8 mouse cellular contexts compared by ENCODE assay signal in the genomic region with DNA sequence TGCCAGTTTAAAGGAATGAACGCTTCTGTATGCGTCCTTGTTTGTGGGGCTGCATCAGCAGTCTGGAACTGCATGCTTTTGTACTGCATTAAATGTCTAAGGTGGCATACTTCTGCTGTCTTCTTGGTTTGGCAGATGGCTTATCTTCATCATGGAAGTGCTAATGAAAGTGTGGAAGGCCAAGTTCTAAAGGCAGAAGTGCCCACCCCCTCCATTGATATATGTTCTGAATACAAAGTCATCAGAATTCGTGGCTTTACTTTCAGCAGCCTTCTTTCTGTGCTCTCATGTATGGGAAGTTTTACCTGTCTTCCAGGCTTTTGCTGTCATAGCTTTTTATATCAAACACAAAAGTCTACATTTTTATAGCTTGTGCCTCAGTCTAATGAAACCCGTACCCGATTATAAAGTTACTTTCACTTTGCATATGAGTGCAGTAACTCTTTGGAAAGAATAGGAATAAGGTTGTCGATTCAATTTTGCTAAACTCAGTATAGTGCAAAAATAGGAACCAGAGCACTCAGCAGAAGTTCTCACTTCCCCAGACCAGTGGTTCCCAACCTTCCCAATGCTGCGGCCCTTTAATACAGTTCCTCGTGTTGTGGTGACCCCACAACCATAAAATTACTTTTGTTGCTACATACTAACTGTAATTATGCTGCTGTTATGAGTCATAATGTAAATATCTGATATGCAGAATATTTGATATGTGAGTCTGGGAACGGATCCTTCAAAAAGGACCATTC. TPM values are rescaled to one million over a fixed set of nuclear protein-coding genes. Genes with fewer than 3 reads are reported as not detected.
DNase-seq lines count a peak whose midpoint lies in the region; ATAC-seq and TF ChIP-seq lines count a peak whose summit lies in the region.

No protein-coding gene starts in this region.

- H3K36me3 ChIP-seq in heart, adult 2 months (ENCODE audit: control insufficient read depth, insufficient read depth, low read length), result peaks cover 14% of the 10 kb centered on the region
- no peaks in the 10 kb centered on the region for H3K36me3 ChIP-seq in heart, embryonic 11.5 days (ENCODE audit: control insufficient read depth, insufficient read depth, low read length)
- no peaks in the 10 kb centered on the region for H3K36me3 ChIP-seq in C2C12 (ENCODE audit: control insufficient read depth, insufficient read depth)
- no peaks in the 10 kb centered on the region for H3K36me3 ChIP-seq in lung, postnatal 0 days (ENCODE audit: insufficient read depth, low read length)

- TF ChIP-seq POLR2A in heart, adult 2 months (IDR thresholded peaks at IDR 0.05; ENCODE audit: insufficient read depth, low read depth, low read length), result no peak

- TF ChIP-seq CTCF in heart, adult 2 months (IDR thresholded peaks at IDR 0.05), result no peak
- TF ChIP-seq CTCF in C2C12 (IDR thresholded peaks at IDR 0.05; ENCODE audit: control insufficient read depth, insufficient read depth, insufficient read length), result no peak
- no peak for TF ChIP-seq CTCF in lung, postnatal 0 days (IDR thresholded peaks at IDR 0.05)

- no peak for TF ChIP-seq EP300 in heart, adult 2 months (IDR thresholded peaks at IDR 0.05; ENCODE audit: insufficient read depth, low read depth, low read length)
- TF ChIP-seq EP300 in lung, postnatal 0 days (IDR thresholded peaks at IDR 0.05), result no peak

- no peaks in the 10 kb centered on the region for H3K27me3 ChIP-seq in heart, adult 2 months (ENCODE audit: control insufficient read depth, insufficient read depth, low read length)
- no peaks in the 10 kb centered on the region for H3K27me3 ChIP-seq in heart, embryonic 11.5 days (ENCODE audit: control insufficient read depth, insufficient read depth, low read length)
- no peaks in the 10 kb centered on the region for H3K27me3 ChIP-seq in C2C12 (ENCODE audit: control insufficient read depth, insufficient read depth, insufficient read length)
- no peaks in the 10 kb centered on the region for H3K27me3 ChIP-seq in lung, postnatal 0 days (replicated peaks; ENCODE audit: insufficient read depth, low read length)

- no peak overlapping the region for H3K4me2 ChIP-seq in heart, embryonic 11.5 days
- peak overlapping the region; percentile 70 for H3K4me2 ChIP-seq in lung, postnatal 0 days (replicated peaks; ENCODE audit: low read depth, low read length)

- no peak for DNase-seq in heart, adult 2 months
- DNase-seq in lung, postnatal 0 days (ENCODE audit: low spot score), result peak; percentile 23
- no peak for DNase-seq in gastrocnemius, adult 18-20 months (ENCODE audit: low spot score)
- DNase-seq in adrenal gland, postnatal 36 days, result no peak
- DNase-seq in gastrocnemius, adult 8-10 months (ENCODE audit: low spot score in 2 of 2), result no peak

- H3K9me3 ChIP-seq in heart, embryonic 11.5 days (replicated peaks; ENCODE audit: control insufficient read depth, low read length), result no peaks in the 10 kb centered on the region
- no peaks in the 10 kb centered on the region for H3K9me3 ChIP-seq in lung, postnatal 0 days (ENCODE audit: low read length)

- H3K27ac ChIP-seq in heart, adult 2 months, result peak overlapping the region; percentile 99
- H3K27ac ChIP-seq in heart, embryonic 11.5 days (ENCODE audit: low read depth, low read length), result no peak overlapping the region
- H3K27ac ChIP-seq in lung, postnatal 0 days (ENCODE audit: low read length), result peak overlapping the region; percentile 72

- H3K79me3 ChIP-seq in C2C12 (ENCODE audit: low read depth), result peaks cover 68% of the 10 kb centered on the region

- intact Hi-C loops in heart, adult 2 months (cut with DNase I), result loop anchor here (2.0 to 10.0 kb wide), 7 partner anchors 56 to 876 kb away; partner anchors contain the start of genes Cd47 and Ift57

- H3K4me1 ChIP-seq in heart, adult 2 months (ENCODE audit: control insufficient read depth, insufficient read depth, low read length), result peaks cover 18% of the 10 kb centered on the region
- peaks cover 6% of the 10 kb centered on the region for H3K4me1 ChIP-seq in heart, embryonic 11.5 days (ENCODE audit: control insufficient read depth, insufficient read depth, low read length)
- peaks cover 11% of the 10 kb centered on the region; the same call in 1 of the 2 replicates for H3K4me1 ChIP-seq in lung, postnatal 0 days (ENCODE audit: insufficient read depth, low read depth, low read length)

- H3K4me3 ChIP-seq in heart, adult 2 months, result peak overlapping the region; percentile 98
- no peak overlapping the region for H3K4me3 ChIP-seq in heart, embryonic 11.5 days (ENCODE audit: low read depth, low read length)
- H3K4me3 ChIP-seq in C2C12 (ENCODE audit: insufficient read depth, poor library complexity, severe bottlenecking), result peak overlapping the region; percentile 12
- peak overlapping the region; percentile 94 for H3K4me3 ChIP-seq in lung, postnatal 0 days (ENCODE audit: low read depth, low read length)

- H3ac ChIP-seq in C2C12 (ENCODE audit: control insufficient read depth, insufficient read length, low read depth), result no peak overlapping the region

- no peak for ATAC-seq in heart, embryonic 11.5 days (replicated peaks; ENCODE audit: insufficient number of reproducible peaks, low FRiP score, low TSS enrichment)
- ATAC-seq in granulocyte monocyte progenitor cell, adult 5-6 weeks (replicated peaks; ENCODE audit: poor library complexity, severe bottlenecking), result peak; percentile 13
- ATAC-seq in lung, postnatal 0 days, result no peak

- 28% methylated on average over 9 of the region's 9 CpGs for WGBS in heart, adult 2 months
- 86% methylated on average over 9 of the region's 9 CpGs for WGBS in heart, embryonic 11.5 days (ENCODE audit: insufficient replicate concordance)
- WGBS in lung, postnatal 0 days, result 32% methylated on average over 9 of the region's 9 CpGs

- peaks cover 5% of the 10 kb centered on the region for H3K79me2 ChIP-seq in heart, adult 2 months (replicated peaks; ENCODE audit: control insufficient read depth, insufficient read depth, low read length)
- H3K79me2 ChIP-seq in C2C12 (ENCODE audit: control insufficient read depth, insufficient read depth), result peaks cover 87% of the 10 kb centered on the region

- peak overlapping the region; percentile 71 for H3K9ac ChIP-seq in heart, adult 2 months (ENCODE audit: low read depth, low read length)
- H3K9ac ChIP-seq in heart, embryonic 11.5 days (ENCODE audit: low read depth, low read length), result no peak overlapping the region
- H3K9ac ChIP-seq in lung, postnatal 0 days (replicated peaks; ENCODE audit: low read depth), result no peak overlapping the region

TF ChIP-seq in C2C12, 6 proteins besides CTCF, POLR2A, EP300 and RAD21:
- peak; percentile 64 for TF ChIP-seq MAX (IDR thresholded peaks at IDR 0.05)
- no peak for TF ChIP-seq MYOG (IDR thresholded peaks at IDR 0.05; ENCODE audit: control insufficient read depth, extremely low read depth, insufficient read length)
- TF ChIP-seq CEBPB (IDR thresholded peaks at IDR 0.05; ENCODE audit: low read depth), result peak; percentile 83

RNA-seq across cellular contexts. Expression of gene Cd47, which starts 58.0 kb away (rescaled TPM):
- total RNA-seq in heart, adult 2 months (2021), result 10 to 100 TPM; 76.5 to 87.1 TPM
- 30.9 and 49.3 TPM in 2 replicates for polyA plus RNA-seq in heart, adult 2 months (2012; rRNA removed)
- polyA plus RNA-seq in heart, embryonic 11.5 days (2014; fragmentation: Nextera tagmentation; extraction: Ambion mirVana), result 55.3 and 58.5 TPM in 2 replicates
- 76.0 TPM for polyA plus RNA-seq in C2C12 (2012; fragmentation: generic; extraction: Trizol)
- 334 and 345 TPM in 2 replicates for total RNA-seq in granulocyte monocyte progenitor cell, adult 5-6 weeks (2014; fragmentation: Nextera tagmentation)
- 258 and 269 TPM in 2 replicates for total RNA-seq in granulocyte monocyte progenitor cell, adult 5-6 weeks (2017)
- 219 and 245 TPM in 2 replicates for polyA plus RNA-seq in lung, postnatal 0 days (2015; fragmentation: Nextera tagmentation; extraction: Ambion mirVana)
- 10 to 100 TPM; 22.4 to 26.8 TPM for total RNA-seq in gastrocnemius, adult 18-20 months (2021)
- total RNA-seq in adrenal gland, postnatal 36 days (2021), result 100 to 1,000 TPM in 1 of 2 experiments, 10 to 100 TPM in 1; 89.6 to 233 TPM
- 10 to 100 TPM; 21.9 to 27.5 (median 24.5) TPM for total RNA-seq in gastrocnemius, adult 8-10 months (2022)
